Mouse (Mus musculus): ENCODE results near the gene Tuba1a.

DNA sequence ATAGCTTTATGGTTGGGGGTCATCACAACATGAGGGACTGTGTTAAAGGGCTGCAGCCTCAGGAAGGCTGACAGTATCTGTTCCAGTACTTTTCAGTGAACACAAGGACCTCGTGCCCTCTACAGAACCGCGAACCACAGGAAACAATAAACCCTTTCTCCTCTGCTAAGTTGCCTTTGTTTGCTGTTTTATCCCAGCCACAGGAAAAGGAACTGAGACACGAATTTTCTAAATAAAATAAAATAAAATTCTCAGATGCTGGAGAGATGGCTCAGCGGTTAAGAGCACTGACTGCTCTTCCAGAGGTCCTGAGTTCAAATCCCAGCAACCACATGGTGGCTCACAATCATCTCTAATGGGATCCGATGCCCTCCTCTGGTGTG, 45.3 kb upstream of the Tuba1a start:
- no peak for TF ChIP-seq CTCF (IDR thresholded peaks at IDR 0.05; ENCODE audit: insufficient read depth, low read depth, low read length)
- no peak for TF ChIP-seq POLR2A (IDR thresholded peaks at IDR 0.05; ENCODE audit: insufficient read depth, low read depth, low read length)

Measured in olfactory bulb, adult 2 months (tissue).